Mouse (Mus musculus): ENCODE data around the gene Padi6.
A peak's percentile ranks its signal among the peaks of the same experiment; 100 is the strongest.

Gene Padi6

DNA sequence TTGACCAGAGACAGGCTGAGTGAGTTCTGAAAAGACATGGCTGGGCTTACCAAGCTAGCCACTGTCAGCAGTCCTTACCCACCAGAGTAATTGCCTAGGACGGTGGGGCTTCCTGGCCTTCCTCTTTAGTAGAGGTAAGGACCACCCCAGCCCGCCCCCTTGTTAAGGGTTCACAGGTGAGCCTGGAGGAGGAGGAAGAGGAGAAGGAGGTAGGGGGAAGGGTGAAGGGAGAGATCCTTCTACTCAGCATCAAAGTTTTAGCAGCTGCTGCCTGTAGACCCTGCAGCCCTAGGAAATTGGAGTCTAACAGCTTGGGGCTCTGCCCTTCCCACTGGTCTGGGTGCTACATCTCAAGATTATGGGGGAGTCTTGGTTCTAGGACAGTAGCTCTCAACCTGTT, at the start of gene Padi6:
TSS of gene Padi6 (minus strand) at position 101 of the 400 bp plus-strand sequence.
- DNase-seq = no peak

DNA sequence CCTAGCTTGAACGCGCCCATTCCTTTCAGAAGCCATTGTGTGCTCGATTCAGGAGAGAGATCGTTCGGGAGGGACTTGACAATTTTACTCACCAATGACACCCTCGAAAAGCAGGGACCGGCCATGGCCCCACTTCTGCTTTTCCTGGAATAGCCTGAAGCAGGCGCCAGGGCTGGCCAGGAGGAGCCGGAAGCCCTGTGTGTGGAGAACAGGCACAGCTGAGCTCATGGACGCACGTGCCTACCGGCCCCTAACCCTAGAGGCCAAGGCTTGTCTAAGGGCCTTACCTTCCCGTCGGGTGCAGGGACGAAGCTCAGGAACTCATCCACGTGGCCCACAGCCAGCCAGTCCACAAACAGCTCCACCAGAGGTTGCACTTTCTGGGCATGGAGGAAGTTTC, 48.6 kb upstream of the Padi6 start:
- DNase-seq = no peak

DNA sequence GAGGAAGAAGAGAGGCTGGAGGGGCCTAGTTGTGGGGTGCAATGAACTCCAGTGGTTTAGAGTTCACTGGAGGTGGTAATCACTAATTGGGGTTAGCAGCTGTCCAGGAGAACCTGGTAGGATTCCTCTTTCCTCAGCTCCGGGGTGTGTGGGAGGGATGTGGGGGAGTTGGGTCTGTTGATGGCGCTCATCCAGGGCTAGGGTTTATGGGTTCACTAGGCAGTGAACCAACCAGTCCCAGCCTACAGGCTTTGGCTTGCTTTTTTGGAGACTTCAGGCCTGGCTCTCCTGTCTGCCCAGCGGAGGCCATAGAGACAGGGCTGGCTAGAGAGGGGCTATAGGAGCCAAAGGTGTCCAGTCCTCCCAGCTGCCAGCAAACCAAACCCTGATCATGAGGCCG, 47.5 kb upstream of the Padi6 start:
- DNase-seq = no peak

DNA sequence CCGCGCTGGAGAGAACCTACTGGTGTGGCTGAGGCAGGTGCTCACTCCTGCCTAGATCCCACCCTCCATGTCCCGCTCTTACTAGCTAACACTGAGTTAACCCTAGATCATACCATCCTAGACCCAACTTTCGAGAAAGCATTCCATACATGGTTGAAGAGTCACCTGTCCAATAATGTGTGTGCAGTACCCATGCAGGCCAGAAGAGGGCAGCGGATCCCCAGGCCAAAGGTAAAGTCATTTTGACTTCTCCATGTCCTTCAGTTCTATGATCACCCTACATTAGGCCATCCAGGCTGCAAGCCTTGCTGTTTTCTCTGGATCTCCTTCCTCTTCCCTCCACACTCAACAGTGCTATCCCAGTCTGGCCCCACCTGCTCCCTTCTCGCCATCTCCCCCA, 46.5 kb upstream of the Padi6 start:
- peak; percentile 56 to 67 for DNase-seq

DNA sequence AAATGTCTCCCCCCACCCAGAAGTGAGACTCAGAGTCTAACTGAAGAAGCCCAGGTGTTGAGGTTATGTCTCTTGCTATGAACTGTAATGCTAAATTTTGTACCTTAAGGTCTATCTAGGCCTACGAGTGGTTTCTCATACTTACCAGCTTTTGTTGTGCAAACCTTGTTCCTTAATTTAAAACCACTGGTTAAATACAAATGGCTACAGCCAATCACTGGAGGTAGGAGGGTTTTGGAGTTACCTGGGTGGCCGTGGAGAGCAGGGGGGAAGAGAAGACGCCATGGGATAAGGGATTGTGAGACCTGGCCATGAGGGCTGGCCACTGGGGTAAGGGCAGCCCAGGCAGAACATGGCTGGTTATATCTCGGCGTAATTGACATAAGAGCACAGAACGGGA, 45.8 kb upstream of the Padi6 start:
- no peak for DNase-seq

DNA sequence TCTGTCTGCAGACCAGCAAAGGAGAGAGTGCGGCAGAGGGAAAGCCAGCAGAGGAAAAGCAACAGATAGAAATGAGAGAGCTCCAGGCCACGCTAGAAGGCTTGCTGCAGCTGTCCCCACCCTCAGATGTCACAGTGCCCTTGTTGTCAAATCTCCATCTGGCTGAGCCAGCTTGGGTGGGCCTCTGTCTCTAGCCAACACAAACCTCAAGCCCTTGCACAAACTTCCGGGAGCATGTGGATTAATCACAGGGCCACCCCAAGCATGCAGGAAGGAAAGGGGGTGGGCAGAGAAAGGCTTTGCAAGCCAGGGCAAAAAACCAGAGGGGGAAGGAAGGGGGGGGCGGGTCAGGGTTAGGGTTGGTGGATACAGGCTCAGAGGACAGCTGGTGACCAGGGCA, 45.0 kb upstream of the Padi6 start:
- DNase-seq = no peak

DNA sequence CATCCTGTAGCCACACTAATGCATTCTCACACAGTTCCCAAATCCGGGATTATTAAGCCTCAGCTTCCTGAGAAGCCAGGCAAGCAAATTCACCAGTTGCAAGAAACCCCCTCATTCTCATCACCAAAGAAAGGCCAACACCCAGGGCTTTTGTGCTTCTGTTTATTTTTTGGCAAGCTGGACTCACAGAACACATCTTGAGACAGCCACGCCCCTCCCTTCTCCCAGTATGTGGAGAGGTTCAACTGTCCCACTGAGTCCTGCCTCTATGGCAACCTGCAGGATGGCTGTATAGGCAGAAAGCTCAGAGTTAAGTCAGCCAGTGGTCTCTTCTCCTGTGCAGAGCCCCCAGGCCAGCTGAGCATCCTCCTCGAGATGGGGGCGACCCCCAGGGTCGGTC, 42.8 kb upstream of the Padi6 start:
- no peak for DNase-seq

DNA sequence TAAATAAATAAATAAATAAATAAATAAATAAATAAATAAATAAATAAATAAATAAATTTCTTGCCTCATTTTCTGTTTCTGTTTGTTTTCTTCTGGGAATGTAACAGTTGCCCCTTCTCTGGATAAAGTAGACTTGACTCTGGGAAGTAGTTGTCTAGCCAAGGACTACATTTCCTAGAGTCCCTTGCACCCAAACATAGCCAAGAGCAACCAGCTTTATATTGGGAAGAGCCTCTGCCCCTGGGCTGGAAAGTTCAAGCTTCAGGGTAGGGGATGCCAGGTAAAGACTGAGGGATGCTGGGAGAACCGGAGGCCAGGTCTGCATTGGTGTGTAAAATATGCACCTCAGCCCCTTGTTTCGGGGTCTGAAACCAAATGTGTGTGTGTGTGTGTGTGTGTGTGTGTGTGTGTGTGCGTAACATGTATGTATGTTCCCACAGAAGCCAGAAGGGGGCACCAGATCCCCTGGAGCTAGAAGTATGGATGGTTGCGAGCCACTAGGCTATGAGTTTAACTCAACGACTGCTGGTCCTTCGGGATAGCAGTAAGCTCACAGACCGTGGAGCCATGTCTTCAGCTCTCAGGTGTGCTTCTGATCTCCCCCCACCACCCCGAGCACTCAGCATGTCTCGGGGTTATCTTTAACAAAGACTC, 42.0 kb upstream of the Padi6 start:
- DNase-seq = no peak

DNA sequence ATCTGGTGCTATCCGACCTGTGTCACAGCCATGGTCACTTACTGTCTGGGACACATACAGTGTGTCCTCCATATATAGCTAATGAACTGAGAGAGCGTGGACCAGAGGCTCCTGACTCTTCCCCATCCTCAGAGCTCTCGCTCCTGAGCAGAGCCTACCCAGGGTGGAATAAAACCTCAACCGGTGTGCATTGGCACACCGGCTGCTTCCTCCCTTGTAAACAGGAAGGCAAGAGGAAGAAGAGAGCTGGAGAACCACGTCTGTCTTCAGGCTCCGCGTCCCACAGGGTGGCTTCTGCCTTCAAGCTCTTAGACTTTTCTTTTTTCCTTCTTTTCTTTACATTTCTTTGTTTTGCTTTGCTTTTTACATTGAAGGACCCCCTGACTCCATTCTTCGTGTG, 40.4 kb upstream of the Padi6 start:
- DNase-seq = no peak

DNA sequence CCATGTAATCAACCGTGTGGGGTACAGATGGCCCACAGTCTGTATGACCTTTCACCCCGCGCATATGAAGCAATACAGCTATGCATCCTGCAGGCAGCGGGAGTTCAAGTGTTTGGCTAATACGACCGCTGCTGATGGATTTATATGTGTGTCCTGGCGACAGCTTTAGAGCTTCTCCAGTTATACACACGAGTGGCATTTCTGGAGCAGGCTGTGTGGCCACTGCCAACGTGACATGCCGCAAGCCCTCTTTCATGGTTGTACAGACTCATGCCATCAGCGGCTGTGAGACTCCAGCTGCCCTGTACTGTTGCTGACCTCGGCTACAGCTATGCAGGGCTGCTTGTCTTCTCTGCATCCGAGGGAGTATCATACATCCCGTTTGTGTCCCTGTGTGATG, 38.1 kb upstream of the Padi6 start:
- no peak for DNase-seq

DNA sequence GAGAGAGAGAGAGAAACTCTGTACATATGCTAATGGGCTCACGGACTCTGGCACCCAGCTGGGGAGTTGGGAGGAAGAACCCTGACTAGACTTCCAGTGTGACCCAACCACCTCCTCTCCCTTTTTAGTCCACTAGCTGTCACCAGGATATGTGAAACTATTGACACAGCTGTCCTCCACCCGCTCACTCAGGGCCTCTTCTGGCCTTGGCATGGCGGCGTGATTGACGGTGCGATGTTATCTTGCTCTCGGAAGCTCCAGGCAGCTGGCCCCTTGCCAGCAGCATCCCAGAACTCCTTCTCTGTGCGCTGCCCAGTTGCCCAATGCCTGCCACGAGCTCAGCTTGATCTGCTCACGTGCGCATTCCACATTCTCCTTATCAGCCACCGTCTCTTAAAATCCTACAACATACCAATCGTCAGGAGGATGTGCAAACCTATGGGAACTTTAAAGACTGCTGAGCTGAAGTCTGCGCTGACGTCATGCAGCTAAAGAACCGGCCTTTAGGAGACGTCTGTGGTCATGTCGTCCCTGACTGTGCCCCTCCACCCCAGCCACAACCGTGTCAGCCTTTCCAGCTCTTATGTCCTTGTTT, 37.5 kb upstream of the Padi6 start:
- no peak for DNase-seq

DNA sequence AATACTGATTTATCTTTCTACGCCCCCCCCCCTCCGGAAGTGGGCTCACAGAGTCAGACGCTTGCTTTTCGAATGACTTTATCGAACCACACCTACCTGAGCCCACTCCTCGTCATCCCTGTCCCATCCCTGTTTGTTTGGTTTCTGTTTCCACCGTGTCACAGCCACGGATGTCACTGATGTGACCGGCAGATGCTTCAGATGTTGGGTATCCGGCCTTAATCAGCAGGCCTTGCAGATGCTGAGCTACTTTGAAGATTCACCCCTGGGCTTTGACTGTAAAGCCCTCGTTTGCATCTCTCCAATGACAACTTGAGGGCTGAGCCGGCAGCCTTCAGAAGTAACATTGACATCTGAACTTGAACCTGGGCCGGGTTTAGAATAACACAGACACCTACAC, 34.2 kb upstream of the Padi6 start:
- no peak for DNase-seq

DNA sequence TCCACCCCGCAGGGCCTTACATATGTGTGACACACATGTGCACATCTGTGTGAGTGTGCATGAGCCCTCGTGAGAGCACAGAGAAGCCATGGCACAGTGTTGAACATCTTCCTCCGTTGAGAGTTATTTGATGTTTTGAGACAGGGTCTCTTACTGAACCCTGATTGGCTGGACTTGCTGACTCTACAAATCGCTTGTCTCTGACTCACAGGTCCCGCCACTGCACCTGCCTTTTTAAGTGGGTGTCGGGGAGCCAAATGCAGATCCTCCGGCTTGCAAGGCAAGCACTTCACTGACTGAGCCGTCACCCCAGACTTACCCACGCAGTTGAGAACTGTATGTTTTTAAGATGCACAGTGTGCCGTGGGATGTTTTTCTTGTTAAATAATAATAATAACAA, 33.4 kb upstream of the Padi6 start:
- no peak for DNase-seq

DNA sequence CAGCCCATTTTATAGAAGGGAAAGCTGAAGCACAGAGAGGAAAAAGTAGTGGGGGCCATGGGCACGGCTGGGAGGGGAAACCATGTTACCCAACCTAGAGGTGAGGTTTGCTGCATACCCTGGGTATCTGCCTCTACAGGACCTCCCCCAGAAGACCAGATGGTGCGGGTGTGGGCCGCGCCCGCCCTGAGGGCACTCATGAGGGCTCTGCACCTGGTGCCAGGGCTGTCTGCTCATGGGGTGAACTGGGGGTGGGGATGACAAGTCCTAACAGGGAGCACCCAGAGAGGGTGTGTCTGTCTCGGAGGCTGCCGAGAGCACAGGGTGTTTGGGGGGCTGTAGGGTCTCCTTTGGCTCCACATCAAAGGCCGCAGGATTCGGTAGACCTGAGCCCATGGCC, 32.5 kb upstream of the Padi6 start:
- DNase-seq = no peak

DNA sequence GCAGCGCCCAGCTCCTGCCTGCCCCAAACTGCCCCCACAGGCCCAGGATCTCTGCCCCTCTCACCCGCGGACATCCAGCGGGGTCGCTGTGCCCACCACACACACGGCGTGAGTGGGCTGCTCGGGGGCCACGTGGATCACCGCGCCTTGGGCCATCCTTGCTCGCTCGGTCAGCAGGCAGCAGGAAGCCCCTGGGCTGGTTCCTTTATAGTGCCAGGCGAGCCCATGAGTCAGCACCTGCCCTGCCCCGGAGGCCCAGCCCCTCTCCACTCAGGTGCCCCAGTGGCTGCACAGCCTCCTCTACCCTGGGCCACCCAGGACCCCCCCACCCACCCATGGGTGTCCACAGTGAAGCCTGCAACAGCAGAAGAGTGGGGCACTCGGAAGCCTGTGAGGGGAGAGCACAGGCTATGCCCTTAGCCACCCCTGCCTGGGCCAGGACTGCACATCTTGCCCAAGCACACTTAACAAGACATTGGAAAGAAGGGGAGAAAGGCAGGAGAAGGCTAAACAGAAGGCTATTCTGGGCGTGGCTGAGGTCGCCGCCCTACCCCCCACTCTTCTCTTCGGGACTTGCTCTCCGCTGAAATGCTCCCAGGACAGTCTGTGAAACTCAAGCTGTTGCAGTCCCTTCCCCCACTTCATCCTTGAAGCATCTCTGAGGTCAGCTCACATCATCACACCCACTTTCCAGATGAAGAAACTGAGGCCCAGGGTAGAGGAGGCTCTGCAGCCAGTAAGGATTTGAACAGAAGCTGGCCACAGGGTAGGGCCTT, 31.8 kb upstream of the Padi6 start, which contains the start of gene Padi4:
TSS of gene Padi4 (minus strand) at position 212 of the 776 bp plus-strand sequence.
- no peak for DNase-seq

DNA sequence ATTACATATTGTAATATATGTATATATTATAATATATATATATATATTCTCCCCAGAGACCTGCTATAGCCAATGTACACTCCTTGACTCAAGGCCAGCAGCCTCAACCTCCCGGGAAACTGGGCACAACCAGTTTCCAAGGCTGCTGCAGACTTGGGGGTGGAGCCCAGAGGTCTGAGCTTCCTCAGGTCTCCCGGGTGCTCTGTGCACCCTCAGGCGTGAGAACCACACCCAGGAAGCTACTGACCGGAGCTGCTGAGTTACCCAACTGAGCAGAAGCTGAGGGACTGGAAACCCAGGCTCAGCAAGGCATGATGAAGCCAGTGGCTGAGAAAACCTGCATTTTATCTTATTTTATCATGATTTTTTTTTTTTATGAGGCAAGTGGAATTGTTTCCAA, 28.6 kb upstream of the Padi6 start:
- DNase-seq = no peak

DNA sequence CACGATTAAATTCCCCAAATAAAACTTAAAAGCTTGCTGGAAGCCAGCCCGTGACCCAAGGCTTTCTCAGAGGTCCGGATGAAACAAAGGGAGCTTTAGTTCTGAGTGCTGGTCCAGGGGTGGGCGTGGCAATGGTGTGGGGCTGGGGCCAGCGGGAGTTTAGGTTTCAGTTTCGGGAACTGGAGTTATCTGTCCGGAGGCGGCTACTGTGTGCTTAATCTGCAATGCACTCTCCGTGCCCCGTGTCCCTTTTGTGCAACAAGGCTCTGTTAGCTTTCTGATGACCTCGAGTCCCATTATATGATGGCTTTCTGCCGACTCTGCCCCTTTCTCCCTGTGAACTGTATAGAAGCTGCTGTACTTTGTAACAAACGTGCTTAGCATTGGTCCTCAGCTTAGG, 28.0 kb upstream of the Padi6 start:
- no peak for DNase-seq

DNA sequence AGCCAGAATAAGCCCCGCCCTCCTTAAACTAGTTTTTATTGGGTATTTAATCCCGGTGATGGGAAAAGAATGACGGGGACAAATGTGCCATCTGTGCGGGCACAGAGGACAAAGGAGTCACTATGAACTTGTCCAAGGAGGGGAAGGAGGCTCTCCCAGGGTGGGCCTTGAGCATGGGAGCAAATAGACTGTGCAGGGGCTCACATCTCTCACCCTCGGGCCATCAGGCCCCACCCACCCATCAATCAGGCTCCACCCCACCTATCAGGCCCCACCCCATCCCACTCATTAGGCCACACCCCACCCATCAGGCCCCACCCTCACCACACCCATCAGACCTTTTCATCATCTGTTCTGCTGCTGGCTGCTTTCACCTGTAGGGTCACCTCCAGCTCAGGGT, 26.5 kb upstream of the Padi6 start:
- DNase-seq = no peak

DNA sequence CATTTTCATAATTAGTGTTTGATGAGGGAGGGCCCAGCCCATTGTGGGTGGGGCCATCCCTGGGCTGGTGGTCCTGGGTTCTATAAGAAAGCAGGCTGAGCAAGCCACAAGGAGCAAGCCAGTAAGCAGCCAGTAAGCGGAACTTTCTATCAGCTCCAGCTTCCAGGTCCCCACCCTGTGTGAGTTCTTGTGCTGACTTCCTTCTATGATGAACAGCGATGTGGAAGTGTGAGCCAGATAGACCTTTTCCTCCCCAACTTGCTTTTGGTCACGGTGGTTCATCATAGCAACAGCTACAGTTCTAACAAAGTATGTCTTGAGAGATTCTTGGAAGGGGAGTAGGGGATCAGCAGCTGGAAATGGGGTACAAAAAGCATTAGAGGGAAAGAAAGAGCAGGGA, 23.5 kb upstream of the Padi6 start:
- no peak for DNase-seq

DNA sequence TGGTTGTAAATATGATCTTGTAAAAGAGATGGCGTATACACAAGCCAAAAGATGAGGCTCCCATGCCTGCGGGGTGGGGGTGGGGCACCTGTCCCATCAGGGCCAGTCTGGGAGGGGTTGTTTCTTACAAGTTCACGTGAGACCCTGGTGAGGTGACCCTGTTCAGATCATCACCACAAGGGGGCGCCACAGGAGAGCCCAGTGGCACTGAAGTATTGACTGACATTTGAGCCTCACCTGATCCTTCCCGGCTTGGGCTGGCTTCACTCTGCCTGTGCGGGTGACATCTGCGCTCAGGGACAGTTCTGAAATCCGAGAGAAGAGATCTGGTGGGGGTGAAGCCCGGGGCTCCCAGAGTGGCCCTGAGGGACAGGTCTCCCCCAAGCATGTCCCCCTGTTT, 20.7 kb upstream of the Padi6 start:
- DNase-seq = peak; percentile 41 to 43

DNA sequence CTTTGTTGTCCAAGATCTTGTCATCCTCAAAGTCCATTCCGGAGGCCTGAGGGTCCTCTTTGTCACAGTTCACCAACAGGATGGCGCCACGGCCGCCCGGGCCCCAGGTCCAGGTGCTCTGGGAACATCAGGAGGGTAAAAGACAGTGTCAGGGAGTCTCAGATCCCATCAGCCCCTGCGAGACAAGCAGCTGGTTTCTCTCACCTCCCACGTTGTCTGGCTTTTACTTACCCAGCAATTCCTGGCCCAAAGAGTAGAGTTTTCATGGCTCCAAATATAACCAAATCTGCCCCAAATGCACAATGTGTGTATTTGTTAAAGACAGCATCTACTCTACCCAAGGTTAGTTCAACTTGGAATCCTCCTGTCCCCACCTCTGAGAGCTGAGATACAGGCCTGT, 19.2 kb upstream of the Padi6 start:
- no peak for DNase-seq

DNA sequence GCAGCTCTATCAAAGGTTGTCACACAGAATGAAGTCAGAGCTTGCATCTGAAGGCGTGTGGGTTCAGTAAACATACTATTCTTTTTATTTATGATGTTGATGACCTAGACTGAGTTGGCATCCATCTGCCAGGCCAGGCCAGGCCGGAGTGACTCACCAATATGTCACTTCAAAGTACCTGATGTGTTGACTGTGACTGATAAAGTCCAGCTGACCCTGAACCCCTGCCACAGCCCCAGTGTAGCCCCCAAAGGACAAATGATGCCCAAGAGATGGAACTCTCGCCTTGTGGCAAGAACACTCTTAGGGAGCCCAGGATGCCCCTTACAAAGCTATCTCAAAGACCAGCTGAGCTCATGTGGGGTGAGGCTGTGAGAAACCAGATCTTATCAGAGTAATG, 13.4 kb upstream of the Padi6 start:
- no peak for DNase-seq

DNA sequence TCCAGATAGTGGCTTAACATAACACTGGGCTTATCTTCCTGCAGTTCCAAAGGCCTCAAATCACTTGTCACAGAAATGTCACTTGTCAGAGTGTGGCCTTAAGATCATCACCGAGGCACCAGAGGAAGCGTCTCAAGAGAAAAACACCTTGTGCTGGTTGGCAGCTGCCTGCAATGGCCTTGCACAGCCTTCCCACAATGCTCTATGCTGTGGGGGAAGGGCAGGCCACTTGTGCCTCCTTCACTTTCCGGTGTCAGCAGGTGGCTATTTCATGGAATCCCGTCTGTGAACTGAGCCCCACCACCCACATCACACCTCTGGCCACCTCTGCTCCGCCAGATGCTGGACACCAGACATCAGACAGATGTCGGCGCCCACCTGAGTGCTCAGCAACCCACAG, 10.9 kb upstream of the Padi6 start:
- no peak for DNase-seq

DNA sequence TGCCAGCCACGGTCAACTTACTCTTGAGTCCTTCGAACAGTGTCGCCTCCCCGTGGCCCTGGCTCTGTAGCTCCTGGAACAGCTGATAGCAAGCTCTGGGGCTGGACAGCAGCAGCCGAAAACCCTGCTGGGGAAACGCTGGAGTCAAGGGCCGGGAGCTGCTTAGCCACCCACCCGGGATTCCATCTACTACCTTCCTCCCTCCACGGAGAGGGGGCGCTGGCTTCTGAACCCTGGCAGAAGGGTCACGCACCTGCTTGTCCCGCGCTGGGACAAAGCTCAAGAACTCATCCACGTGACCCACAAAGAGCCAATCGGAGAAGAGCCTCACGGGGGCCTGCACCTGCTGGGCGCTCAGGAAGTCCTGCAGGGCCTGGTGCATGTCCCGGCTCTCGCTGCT, 7.9 kb upstream of the Padi6 start:
- peak; percentile 10 to 13 for DNase-seq

Data from cerebellum, postnatal 36 days (tissue).